Comparison of ENCODE assay signal across 9 mouse cellular contexts in the genomic region with DNA sequence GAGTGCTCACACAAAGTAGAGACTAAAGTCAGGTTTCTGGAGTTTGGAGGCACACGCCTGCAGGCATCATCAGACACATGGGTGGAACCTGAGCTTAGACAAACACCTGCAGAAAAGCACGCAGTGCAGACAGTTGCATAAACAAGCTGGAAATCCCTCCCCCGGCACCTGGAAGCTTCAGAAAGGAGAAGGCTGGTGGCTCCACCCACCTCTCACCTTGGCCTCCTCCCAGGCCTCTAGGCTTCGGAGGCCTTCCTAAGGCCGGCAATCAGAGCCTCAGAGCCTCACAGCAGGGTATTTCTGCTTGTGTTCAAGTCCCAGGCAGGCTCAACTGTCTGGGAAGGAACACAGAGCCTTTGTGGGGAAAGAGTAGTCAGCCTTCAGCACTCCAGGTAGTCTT.
DNase-seq lines count a peak whose midpoint lies in the region; ATAC-seq and TF ChIP-seq lines count a peak whose summit lies in the region.
"Had no signal": no experiment of that assay in that cellular context is flagged by ENCODE, and none has a peak within 500 bp of the region (broad histone marks: within the 10 kb centered on the region; RNA-seq: fewer than 3 reads in every experiment).

No protein-coding gene starts in this region.

- peak overlapping the region; percentile 20 to 33 for H3K4me3 ChIP-seq in liver, embryonic 14.5 days (ENCODE audit: insufficient read depth in 1 of 2, low read depth in 2 of 2, low read length in 2 of 2)
- no peak overlapping the region for H3K4me3 ChIP-seq in forebrain, embryonic 16.5 days (replicated peaks; ENCODE audit: low read length)

- peaks cover 43 to 62% of the 10 kb centered on the region in 2 experiments for H3K4me1 ChIP-seq in liver, embryonic 14.5 days (replicated peaks; ENCODE audit: control insufficient read depth in 2 of 2, insufficient read depth in 2 of 2, low read length in 1 of 2)
- peaks cover 24% of the 10 kb centered on the region for H3K4me1 ChIP-seq in forebrain, embryonic 16.5 days (replicated peaks; ENCODE audit: control insufficient read depth, insufficient read depth, low read length)

- TF ChIP-seq CTCF in liver, embryonic 14.5 days (IDR thresholded peaks at IDR 0.05; ENCODE audit: low read depth), result no peak

- H3K27me3 ChIP-seq in liver, embryonic 14.5 days (ENCODE audit: control insufficient read depth, insufficient read depth, low read length), result no peaks in the 10 kb centered on the region
- H3K27me3 ChIP-seq in forebrain, embryonic 16.5 days (replicated peaks; ENCODE audit: control insufficient read depth, insufficient read depth, low read length), result no peaks in the 10 kb centered on the region

- H3K27ac ChIP-seq in liver, embryonic 14.5 days, result peak overlapping the region; percentile 69
- H3K27ac ChIP-seq in forebrain, embryonic 16.5 days (ENCODE audit: low read length), result no peak overlapping the region

- peak overlapping the region; percentile 61 for H3K4me2 ChIP-seq in liver, embryonic 14.5 days (ENCODE audit: low read depth)
- H3K4me2 ChIP-seq in forebrain, embryonic 16.5 days (ENCODE audit: low read length), result no peak overlapping the region

- WGBS in liver, embryonic 14.5 days (ENCODE audit: insufficient replicate concordance), result 15% methylated on average over 5 of the region's 5 CpGs
- 71% methylated on average over 5 of the region's 5 CpGs for WGBS in forebrain, embryonic 16.5 days

- TF ChIP-seq EP300 in liver, embryonic 14.5 days (IDR thresholded peaks at IDR 0.05; ENCODE audit: low read depth), result no peak

- no peaks in the 10 kb centered on the region for H3K36me3 ChIP-seq in liver, embryonic 14.5 days (replicated peaks; ENCODE audit: control insufficient read depth, insufficient read depth, low read depth)
- H3K36me3 ChIP-seq in forebrain, embryonic 16.5 days (ENCODE audit: control insufficient read depth, insufficient read depth), result no peaks in the 10 kb centered on the region

- DNase-seq in embryo, embryonic 11 days, result peak; percentile 49
- no peak for DNase-seq in embryo, embryonic 10 days (ENCODE audit: low spot score)
- peak; percentile 89 for DNase-seq in ES-CJ7 (ENCODE audit: low read depth, low spot score)
- DNase-seq in kidney, adult 11 months, result peak; percentile 85
- no peak for DNase-seq in liver, embryonic 14.5 days (ENCODE audit: low read depth in 3 of 3, low spot score in 3 of 3)
- no peak for DNase-seq in MN1 (ENCODE audit: low spot score)
- DNase-seq: layer of hippocampus, postnatal 36 days had no signal

- H3K9ac ChIP-seq in liver, embryonic 14.5 days (replicated peaks), result peak overlapping the region; percentile 53; the same call in 1 of the 2 replicates
- no peak overlapping the region for H3K9ac ChIP-seq in forebrain, embryonic 16.5 days (replicated peaks; ENCODE audit: low read depth, low read length)

- ATAC-seq in liver, embryonic 14.5 days (ENCODE audit: insufficient read depth), result peak; percentile 15; the same call in 1 of the 2 replicates
- no peak for ATAC-seq in inflammation-experienced regulatory T-cells, adult 6 months
- no peak for ATAC-seq in forebrain, embryonic 16.5 days

- no peaks in the 10 kb centered on the region for H3K9me3 ChIP-seq in liver, embryonic 14.5 days (ENCODE audit: control insufficient read depth, low read length)
- H3K9me3 ChIP-seq in forebrain, embryonic 16.5 days (ENCODE audit: control insufficient read depth, low read length), result no peaks in the 10 kb centered on the region

Comparison
In these comparisons a context has a peak if more than half of its experiments do, and no peak if none do; other contexts are left out.
1. DNase-seq: peak in embryo, embryonic 11 days (single experiment), ES-CJ7 (single experiment) and kidney, adult 11 months (single experiment); none in embryo, embryonic 10 days (single experiment), liver, embryonic 14.5 days (0 of 3) and MN1 (single experiment).